Mouse (Mus musculus) frontal cortex, postnatal 14 days (tissue): ENCODE results near the gene Il1rap.

ENCODE experiments used
- DNase-seq, 2 experiments: peaks; one replicate each; pipeline ENCODE4 v3.0.0; 2022; ENCODE audit warnings: low spot score in 2 of 2

Il1rap gene

GRCm38 (mm10) chr16:26723952-26724747 is 142.6 kb downstream of the Il1rap start:
- DNase-seq: no peak

GRCm38 (mm10) chr16:26728139-26728538 is 146.6 kb downstream of the Il1rap start:
- DNase-seq: no peak

DNA sequence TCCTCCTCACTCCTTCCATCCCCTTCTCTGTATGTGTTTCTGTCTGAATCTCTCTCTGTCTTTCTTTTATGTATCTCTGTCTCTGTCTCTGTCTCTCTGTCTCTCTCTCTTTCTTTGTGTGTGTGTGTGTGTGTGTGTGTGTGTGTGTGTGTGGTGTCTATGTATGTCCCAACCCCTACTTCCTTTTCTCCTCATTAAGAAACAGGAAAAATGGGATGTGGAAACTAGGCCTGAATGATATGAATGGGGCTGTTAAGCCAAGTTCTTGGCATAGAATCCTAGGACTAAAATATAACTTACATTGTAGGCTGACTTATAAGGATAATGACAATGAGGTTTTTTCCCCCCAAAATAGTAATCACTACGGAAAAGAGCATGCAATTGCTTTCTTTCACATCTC is 149.4 kb downstream of the Il1rap start:
- DNase-seq: no peak

DNA sequence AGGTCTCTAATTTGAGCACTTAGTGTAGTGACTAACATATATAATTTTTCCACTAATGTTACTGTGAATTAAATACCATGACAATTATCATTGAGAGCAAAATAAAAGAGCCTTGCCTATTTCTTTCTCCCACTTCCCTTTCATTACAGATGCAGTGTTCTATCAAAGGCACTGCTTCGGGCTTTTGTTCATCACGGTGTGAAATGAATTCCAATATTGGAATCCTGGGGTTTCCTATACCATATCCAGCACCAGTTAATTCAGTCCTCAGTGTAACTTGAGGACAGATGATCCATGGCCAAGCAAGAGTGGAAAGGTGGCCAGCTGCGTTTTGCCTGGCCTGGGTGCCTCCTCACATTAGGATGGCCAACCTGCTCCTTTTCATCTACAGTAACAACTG is 151.1 kb downstream of the Il1rap start:
- no peak for DNase-seq

GRCm38 (mm10) chr16:26755381-26756155 is 174.1 kb downstream of the Il1rap start:
- no peak for DNase-seq

DNA sequence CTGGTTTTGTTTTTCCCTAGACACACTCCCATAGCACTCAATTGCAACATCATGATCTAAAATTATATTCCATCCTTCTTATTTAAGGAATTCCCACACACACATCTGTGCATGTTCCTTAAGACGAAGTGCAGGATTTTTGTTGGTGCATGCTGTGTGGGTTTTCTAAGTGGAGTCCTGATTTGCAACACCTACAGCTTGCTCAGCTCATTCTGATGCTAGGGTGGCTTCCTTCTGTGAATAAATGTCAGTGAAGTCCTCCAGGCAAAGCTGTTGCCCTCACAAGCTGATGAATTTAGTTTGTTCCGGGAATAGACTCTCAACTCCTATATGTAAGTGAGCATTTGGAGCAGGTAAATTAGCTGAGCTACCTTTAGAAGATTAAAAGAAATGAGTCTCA is 194.5 kb downstream of the Il1rap start:
- DNase-seq: peak; percentile 13 to 53

GRCm38 (mm10) chr16:26777132-26777531 is 195.6 kb downstream of the Il1rap start:
- no peak for DNase-seq
